ENCODE assay signal across 20 mouse cellular contexts in genomic region chr13:64903132-64903531, GRCm38 (mm10). TPM values are rescaled to one million over a fixed set of nuclear protein-coding genes. Genes with fewer than 3 reads are reported as not detected.
"Had no signal": no experiment of that assay in that cellular context is flagged by ENCODE, and none has a peak within 500 bp of the region (broad histone marks: within the 10 kb centered on the region; RNA-seq: fewer than 3 reads in every experiment).

No protein-coding gene starts in this region.

- H3K4me1 ChIP-seq: liver, embryonic 15.5 days; midbrain, embryonic 15.5 days; stomach, embryonic 15.5 days had no signal

- H3K4me2 ChIP-seq: liver, embryonic 15.5 days had no signal

- H3K4me3 ChIP-seq: liver, embryonic 15.5 days had no signal

- DNase-seq: lung, adult 2 months; lung, postnatal 36 days; thymus, adult 2 months; thymus, postnatal 25 days had no signal

- H3K27ac ChIP-seq: liver, embryonic 15.5 days; midbrain, embryonic 15.5 days; stomach, embryonic 15.5 days had no signal

- H3K9me3 ChIP-seq: liver, embryonic 15.5 days; midbrain, embryonic 15.5 days; stomach, embryonic 15.5 days had no signal

- H3K36me3 ChIP-seq: liver, embryonic 15.5 days; midbrain, embryonic 15.5 days; stomach, embryonic 15.5 days had no signal

- H3K27me3 ChIP-seq: liver, embryonic 15.5 days; midbrain, embryonic 15.5 days; stomach, embryonic 15.5 days had no signal

- ATAC-seq: lung, postnatal 0 days had no signal

- H3K9ac ChIP-seq: liver, embryonic 15.5 days; stomach, embryonic 15.5 days had no signal

RNA-seq across cellular contexts. Expression of gene Cntnap3, which starts 0.6 kb away (rescaled TPM):
- total RNA-seq: megakaryocyte progenitor cell, adult 5-6 weeks had no signal
- polyA plus RNA-seq: liver, embryonic 15.5 days; lung, adult 2 months; lung, postnatal 0 days; spleen, adult 2 months had no signal

RNA-seq across cellular contexts. Expression of gene Spata31, which starts 14.1 kb away (rescaled TPM):
- total RNA-seq: layer of hippocampus, adult 8-10 months; layer of hippocampus, postnatal 14 days; left cerebral cortex, adult 8-10 months; left cerebral cortex, postnatal 25 days; megakaryocyte progenitor cell, adult 5-6 weeks had no signal
- polyA plus RNA-seq: kidney, embryonic 14.5 days; large intestine, adult 2 months; limb, embryonic 14.5 days; liver, embryonic 11.5 days; liver, embryonic 15.5 days; lung, adult 2 months; lung, postnatal 0 days; midbrain, embryonic 15.5 days; neural tube, embryonic 14.5 days; spleen, adult 2 months; stomach, embryonic 15.5 days; thymus, adult 2 months; urinary bladder, adult 2 months had no signal
